Mouse (Mus musculus): ENCODE measurements around the gene Zrsr1. TPM values are rescaled to one million over a fixed set of nuclear protein-coding genes. Genes with fewer than 3 reads are reported as not detected.
A peak's percentile ranks its signal among the peaks of the same experiment; 100 is the strongest.

Gene Zrsr1
- polyA plus RNA-seq, 1 experiment, result 2.6 TPM

DNA sequence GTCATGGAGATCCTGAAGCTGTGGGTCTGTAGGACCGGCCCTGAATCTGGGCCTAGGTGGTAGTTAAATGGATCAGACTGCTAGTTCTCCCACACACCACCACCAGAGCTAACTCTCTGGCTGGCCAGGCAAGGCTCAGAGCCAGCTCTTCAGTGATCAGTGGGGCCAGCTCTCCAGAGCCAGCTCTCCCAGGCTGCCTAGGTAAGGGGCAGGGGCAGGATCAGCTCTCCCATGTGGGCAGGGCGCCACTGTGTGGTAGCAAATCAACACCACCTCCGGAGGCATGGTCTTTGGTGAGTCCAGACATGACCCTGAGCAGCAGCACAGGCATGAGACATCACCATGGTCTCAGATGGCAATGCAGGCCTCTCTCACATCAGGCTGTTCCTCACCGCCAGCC is 15.0 kb upstream of the Zrsr1 start:
- peak; percentile 59 for TF ChIP-seq CTCF (IDR thresholded peaks at IDR 0.05; ENCODE audit: control insufficient read depth, insufficient read depth, insufficient replicate concordance, low read depth, low read length)
- no peak for TF ChIP-seq POLR2A (IDR thresholded peaks at IDR 0.05; ENCODE audit: control insufficient read depth, low read depth, low read length)
- peaks cover 5% of the 10 kb centered on the region for H3K36me3 ChIP-seq (ENCODE audit: control insufficient read depth, insufficient read depth, low read length)
- H3K4me3 ChIP-seq (ENCODE audit: control insufficient read depth, low read depth, low read length), result no peak overlapping the region
- no peak overlapping the region for H3K27ac ChIP-seq (ENCODE audit: control insufficient read depth, insufficient read depth, low read depth, low read length)
- no peaks in the 10 kb centered on the region for H3K27me3 ChIP-seq (ENCODE audit: control insufficient read depth, insufficient read depth, low read length)
- H3K4me1 ChIP-seq (ENCODE audit: control insufficient read depth, insufficient read depth, low read length), result no peaks in the 10 kb centered on the region

DNA sequence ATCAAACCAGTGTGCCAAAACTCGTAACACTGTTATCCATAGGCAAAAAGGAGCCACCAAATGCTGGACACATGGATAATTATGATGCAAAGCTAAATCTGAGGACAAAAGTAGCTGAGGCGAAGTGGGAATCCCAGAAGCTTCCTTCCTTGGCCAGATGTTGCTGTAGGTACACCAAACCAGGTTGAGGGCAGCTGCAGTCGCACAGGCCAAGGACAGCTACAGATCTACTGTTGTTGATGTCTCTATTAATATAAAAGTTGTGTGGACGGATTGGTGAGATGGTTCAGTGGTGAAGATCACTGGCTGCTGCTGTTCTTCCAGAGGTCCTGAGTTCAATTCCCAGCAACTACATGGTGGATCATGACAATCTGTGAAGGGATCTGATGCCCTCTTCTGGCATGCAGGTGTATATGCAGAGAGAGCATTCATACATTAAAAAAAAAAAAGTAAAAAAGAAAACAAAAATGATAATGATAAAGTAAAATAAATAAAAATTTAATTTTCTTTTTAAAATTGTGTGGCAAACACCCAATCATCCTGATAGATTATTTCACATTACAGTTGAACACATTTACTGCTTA is 13.9 kb upstream of the Zrsr1 start:
- Histone ChIP-seq H3K36me3 (ENCODE audit: control insufficient read depth, insufficient read depth, low read length) (peaks cover 5% of the 10 kb centered on the region), H3K27ac (ENCODE audit: control insufficient read depth, insufficient read depth, low read depth, low read length) (no peak overlapping the region), H3K4me1 (ENCODE audit: control insufficient read depth, insufficient read depth, low read length) (no peaks in the 10 kb centered on the region), H3K4me3 (ENCODE audit: control insufficient read depth, low read depth, low read length) (no peak overlapping the region), H3K27me3 (ENCODE audit: control insufficient read depth, insufficient read depth, low read length) (no peaks in the 10 kb centered on the region)
- no peak for TF ChIP-seq CTCF (IDR thresholded peaks at IDR 0.05; ENCODE audit: control insufficient read depth, insufficient read depth, insufficient replicate concordance, low read depth, low read length)
- TF ChIP-seq POLR2A (IDR thresholded peaks at IDR 0.05; ENCODE audit: control insufficient read depth, low read depth, low read length), result no peak

DNA sequence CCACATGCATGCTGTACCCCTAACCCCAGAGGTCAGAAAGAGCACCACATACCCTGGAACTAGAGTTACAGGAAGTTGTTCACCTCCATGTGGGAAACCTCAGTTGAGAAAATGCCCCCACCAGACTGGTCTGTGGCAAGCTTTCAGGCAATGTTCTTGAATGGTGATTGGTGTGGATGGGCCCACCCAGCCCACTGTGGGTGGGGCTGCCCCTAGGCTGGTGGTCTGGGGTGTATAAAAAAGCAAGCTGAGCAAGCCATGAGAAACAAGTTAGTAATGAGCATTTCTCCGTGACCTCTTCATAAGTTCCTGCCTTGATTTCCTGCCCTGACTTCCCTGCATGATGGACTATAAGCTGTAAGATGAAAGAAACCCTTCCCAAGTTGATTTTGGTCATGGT is 9.7 kb upstream of the Zrsr1 start:
- TF ChIP-seq POLR2A (IDR thresholded peaks at IDR 0.05; ENCODE audit: control insufficient read depth, low read depth, low read length), result no peak
- no peak for TF ChIP-seq CTCF (IDR thresholded peaks at IDR 0.05; ENCODE audit: control insufficient read depth, insufficient read depth, insufficient replicate concordance, low read depth, low read length)
- peaks cover 2% of the 10 kb centered on the region; the same call in 1 of the 2 replicates for H3K36me3 ChIP-seq (ENCODE audit: control insufficient read depth, insufficient read depth, low read length)
- no peak overlapping the region for H3K4me3 ChIP-seq (ENCODE audit: control insufficient read depth, low read depth, low read length)
- H3K27me3 ChIP-seq (ENCODE audit: control insufficient read depth, insufficient read depth, low read length), result no peaks in the 10 kb centered on the region
- no peaks in the 10 kb centered on the region for H3K4me1 ChIP-seq (ENCODE audit: control insufficient read depth, insufficient read depth, low read length)
- no peak overlapping the region for H3K27ac ChIP-seq (ENCODE audit: control insufficient read depth, insufficient read depth, low read depth, low read length)

DNA sequence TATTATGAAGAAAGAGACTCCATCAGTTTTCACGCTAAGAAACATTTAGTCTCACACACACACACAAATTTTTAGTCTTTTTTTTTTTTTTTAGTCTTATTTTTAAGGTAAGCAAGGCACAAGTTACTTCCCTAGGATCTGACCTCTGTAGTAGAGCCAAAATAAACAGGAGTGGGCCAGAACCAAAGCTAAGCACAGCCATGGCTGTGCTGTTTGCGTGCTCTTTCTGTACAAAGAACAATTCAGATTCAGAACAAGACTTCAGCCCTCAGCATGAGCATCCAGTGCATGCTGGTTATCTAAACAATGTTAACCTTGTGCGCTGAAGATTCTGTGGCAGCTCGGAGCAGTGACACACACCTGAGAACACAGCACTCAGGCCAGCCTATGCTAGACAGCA is 7.4 kb upstream of the Zrsr1 start:
- no peaks in the 10 kb centered on the region for H3K36me3 ChIP-seq (ENCODE audit: control insufficient read depth, insufficient read depth, low read length)
- no peak overlapping the region for H3K4me3 ChIP-seq (ENCODE audit: control insufficient read depth, low read depth, low read length)
- no peak overlapping the region for H3K27ac ChIP-seq (ENCODE audit: control insufficient read depth, insufficient read depth, low read depth, low read length)
- TF ChIP-seq POLR2A (IDR thresholded peaks at IDR 0.05; ENCODE audit: control insufficient read depth, low read depth, low read length) (no peak), CTCF (IDR thresholded peaks at IDR 0.05; ENCODE audit: control insufficient read depth, insufficient read depth, insufficient replicate concordance, low read depth, low read length) (no peak)
- no peaks in the 10 kb centered on the region for H3K4me1 ChIP-seq (ENCODE audit: control insufficient read depth, insufficient read depth, low read length)
- H3K27me3 ChIP-seq (ENCODE audit: control insufficient read depth, insufficient read depth, low read length), result no peaks in the 10 kb centered on the region

DNA sequence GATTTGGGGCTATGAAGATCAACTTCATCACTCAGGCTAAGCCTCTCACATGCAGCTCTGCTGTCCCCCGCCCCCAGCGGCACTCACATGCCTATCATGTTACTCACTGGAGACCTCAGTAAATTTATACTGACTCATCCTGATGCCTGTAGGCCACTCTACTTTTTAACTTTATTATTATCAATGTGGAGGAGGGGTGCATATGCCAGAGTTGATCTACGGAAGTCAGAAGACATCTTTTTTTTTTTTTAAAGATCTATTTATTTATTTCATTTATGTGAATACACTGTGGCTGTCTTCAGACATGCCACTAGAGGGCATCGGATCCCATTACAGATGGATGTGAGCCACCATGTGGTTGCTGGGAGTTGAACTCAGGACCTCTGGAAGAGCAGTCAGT is 6.3 kb upstream of the Zrsr1 start:
- Histone ChIP-seq H3K36me3 (ENCODE audit: control insufficient read depth, insufficient read depth, low read length) (no peaks in the 10 kb centered on the region), H3K27ac (ENCODE audit: control insufficient read depth, insufficient read depth, low read depth, low read length) (no peak overlapping the region), H3K27me3 (ENCODE audit: control insufficient read depth, insufficient read depth, low read length) (no peaks in the 10 kb centered on the region), H3K4me3 (ENCODE audit: control insufficient read depth, low read depth, low read length) (no peak overlapping the region), H3K4me1 (ENCODE audit: control insufficient read depth, insufficient read depth, low read length) (no peaks in the 10 kb centered on the region)
- no peak for TF ChIP-seq CTCF (IDR thresholded peaks at IDR 0.05; ENCODE audit: control insufficient read depth, insufficient read depth, insufficient replicate concordance, low read depth, low read length)
- no peak for TF ChIP-seq POLR2A (IDR thresholded peaks at IDR 0.05; ENCODE audit: control insufficient read depth, low read depth, low read length)

DNA sequence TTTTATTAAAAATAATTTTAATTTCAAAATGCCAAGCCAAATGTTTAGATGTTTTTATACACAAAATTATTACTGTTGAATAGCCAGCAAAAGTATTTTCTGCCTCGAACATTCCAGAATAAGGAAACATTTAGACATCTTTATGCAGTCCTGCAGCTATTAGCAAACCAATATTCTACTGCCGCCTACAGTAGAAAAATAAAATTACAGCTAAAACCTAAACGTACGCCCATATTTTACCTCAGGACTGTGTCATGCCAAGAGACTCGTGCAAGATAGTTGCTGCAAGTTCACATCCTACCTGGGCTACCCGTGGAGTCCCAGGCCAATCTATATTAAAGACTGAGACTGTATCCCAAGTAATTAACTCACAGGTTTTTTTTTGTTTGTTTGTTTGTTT is 2.3 kb upstream of the Zrsr1 start:
- no peaks in the 10 kb centered on the region for H3K27me3 ChIP-seq (ENCODE audit: control insufficient read depth, insufficient read depth, low read length)
- TF ChIP-seq CTCF (IDR thresholded peaks at IDR 0.05; ENCODE audit: control insufficient read depth, insufficient read depth, insufficient replicate concordance, low read depth, low read length), result no peak
- no peak for TF ChIP-seq POLR2A (IDR thresholded peaks at IDR 0.05; ENCODE audit: control insufficient read depth, low read depth, low read length)
- peaks cover 9% of the 10 kb centered on the region for H3K4me1 ChIP-seq (ENCODE audit: control insufficient read depth, insufficient read depth, low read length)
- no peak overlapping the region for H3K4me3 ChIP-seq (ENCODE audit: control insufficient read depth, low read depth, low read length)
- no peaks in the 10 kb centered on the region for H3K36me3 ChIP-seq (ENCODE audit: control insufficient read depth, insufficient read depth, low read length)
- H3K27ac ChIP-seq (ENCODE audit: control insufficient read depth, insufficient read depth, low read depth, low read length), result no peak overlapping the region

DNA sequence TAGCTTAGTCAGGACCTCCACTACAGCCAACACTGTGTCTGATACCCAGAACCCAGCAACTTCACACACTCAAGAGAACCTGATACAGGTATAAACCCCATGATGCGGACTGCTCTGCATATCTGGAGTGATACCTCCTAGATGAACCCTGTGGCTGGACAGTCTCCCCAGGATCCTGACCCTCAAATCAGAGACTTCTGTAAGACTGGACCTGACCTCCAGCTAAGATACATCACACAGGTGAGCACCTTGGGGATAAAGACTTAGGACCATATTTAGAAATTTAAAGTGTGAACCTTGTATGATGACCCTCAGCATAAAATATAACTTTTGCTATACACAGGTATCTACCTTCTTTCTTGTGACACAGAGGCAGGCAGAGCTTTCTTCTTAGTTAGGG is 1.3 kb upstream of the Zrsr1 start:
- Histone ChIP-seq H3K4me1 (ENCODE audit: control insufficient read depth, insufficient read depth, low read length) (peaks cover 11% of the 10 kb centered on the region), H3K4me3 (ENCODE audit: control insufficient read depth, low read depth, low read length) (no peak overlapping the region), H3K27me3 (ENCODE audit: control insufficient read depth, insufficient read depth, low read length) (no peaks in the 10 kb centered on the region), H3K36me3 (ENCODE audit: control insufficient read depth, insufficient read depth, low read length) (no peaks in the 10 kb centered on the region), H3K27ac (ENCODE audit: control insufficient read depth, insufficient read depth, low read depth, low read length) (no peak overlapping the region)
- TF ChIP-seq POLR2A (IDR thresholded peaks at IDR 0.05; ENCODE audit: control insufficient read depth, low read depth, low read length) (no peak), CTCF (IDR thresholded peaks at IDR 0.05; ENCODE audit: control insufficient read depth, insufficient read depth, insufficient replicate concordance, low read depth, low read length) (no peak)
